Mouse (Mus musculus) liver, adult 2 months (tissue): ENCODE measurements at regions not wholly inside any gene's neighbourhood (a gene's known extent, or its start where the extent isn't known, plus 50 kb on each side); places are given as distances from the start of the nearest gene placed in this dataset.

Experiments
- CTCF ChIP-seq: fragments of 200-500 bp; IDR thresholded peaks from 2 replicates; pipeline ENCODE4 v1.5.1; 2011; ENCODE audit warnings: low read depth, low read length, control low read depth
- POLR2A ChIP-seq: fragments of 200-500 bp; IDR thresholded peaks from 2 replicates; pipeline ENCODE4 v1.6.1; 2011; ENCODE audit warnings: low read length, control low read depth; ENCODE audit not compliant: insufficient read depth; ENCODE audit errors: extremely low read depth

GRCm38 (mm10) chr10:104422541-104422940, 228.7 kb downstream of the Gm4340 start:
- no peak for TF ChIP-seq CTCF
- TF ChIP-seq POLR2A, result no peak
